Mouse (Mus musculus): ENCODE measurements around the gene Gm21411.
"Not testable (repeated sequence)": the region's sequence is repeated elsewhere in the genome, so short reads cannot be mapped to it uniquely, and the experiment has no call there.

Gm21411 gene

GRCm38 (mm10) chr4:146909386-146910137, at the start of gene Gm21411:
Gene Gm21411, minus strand, starts transcription at chr4:146909590.
- ATAC-seq (ENCODE audit: insufficient number of reproducible peaks, low FRiP score, low TSS enrichment) = not testable (repeated sequence)

DNA sequence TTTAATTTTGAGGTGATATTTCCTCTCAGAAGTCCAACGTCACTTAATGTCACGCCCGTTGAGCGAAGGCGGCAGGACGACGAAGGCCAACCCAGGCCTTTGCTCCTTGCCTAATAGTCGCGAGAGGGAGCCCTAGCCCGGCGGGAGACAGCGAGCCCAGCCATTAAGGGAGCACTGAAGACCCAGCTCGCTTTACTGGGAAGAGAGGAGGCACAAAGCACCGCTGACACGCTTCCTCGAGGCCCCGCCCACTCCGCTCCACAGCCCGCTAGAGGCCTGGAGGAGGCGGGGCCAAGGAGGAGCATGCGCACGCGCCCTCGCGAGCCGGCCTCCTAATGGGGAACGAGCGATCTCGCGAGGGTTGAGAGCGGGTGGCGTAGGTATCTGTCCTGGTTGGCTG, 32.3 kb upstream of the Gm21411 start:
- ATAC-seq (ENCODE audit: insufficient number of reproducible peaks, low FRiP score, low TSS enrichment) = not testable (repeated sequence)

GRCm38 (mm10) chr4:146932311-146933082, 23.1 kb upstream of the Gm21411 start:
- ATAC-seq (ENCODE audit: insufficient number of reproducible peaks, low FRiP score, low TSS enrichment) = no peak

DNA sequence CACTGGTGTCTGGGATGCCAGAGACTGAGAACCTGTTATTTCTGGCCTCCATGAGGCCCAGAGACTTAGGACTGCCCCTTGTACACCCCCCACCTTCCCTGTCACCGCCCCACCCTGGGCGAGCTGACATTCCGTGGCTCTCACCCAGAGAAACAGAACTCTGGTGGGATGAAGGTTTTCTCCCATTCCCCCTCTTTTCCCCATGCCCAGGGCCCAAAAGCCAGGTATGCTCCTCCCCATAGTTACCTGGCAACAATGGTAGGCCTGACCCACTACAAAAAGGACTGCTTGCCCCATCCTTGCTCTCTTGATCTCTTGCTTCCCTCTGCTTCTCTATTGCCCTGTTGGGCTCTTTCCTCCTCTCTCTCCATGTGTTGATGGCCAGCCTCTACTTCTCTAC, 5.8 kb upstream of the Gm21411 start:
- no peak for ATAC-seq (ENCODE audit: insufficient number of reproducible peaks, low FRiP score, low TSS enrichment)

GRCm38 (mm10) chr4:146908131-146908530, 1.3 kb downstream of the Gm21411 start:
- not testable (repeated sequence) for ATAC-seq (ENCODE audit: insufficient number of reproducible peaks, low FRiP score, low TSS enrichment)

- ATAC-seq (ENCODE audit: insufficient number of reproducible peaks, low FRiP score, low TSS enrichment) = not testable (repeated sequence)
Observed at GRCm38 (mm10) chr4:146904782-146905181, 4.6 kb downstream of the Gm21411 start.

GRCm38 (mm10) chr4:146903126-146903525, 6.3 kb downstream of the Gm21411 start:
- not testable (repeated sequence) for ATAC-seq (ENCODE audit: insufficient number of reproducible peaks, low FRiP score, low TSS enrichment)

Measured in cerebellum, adult (tissue).